Mouse (Mus musculus) lung, embryonic 15.5 days (tissue): ENCODE results near the gene Sprr2j-ps. TPM values are rescaled to one million over a fixed set of nuclear protein-coding genes. Genes with fewer than 3 reads are reported as not detected.

Experiments
- ATAC-seq: fragments of 200-750 bp; cut with Nextera tagmentation; 2 replicates; pipeline ENCODE4 v1.8.0; 2017; ENCODE audit warnings: moderate number of reproducible peaks, borderline replicate concordance; ENCODE audit not compliant: low FRiP score, low TSS enrichment; ENCODE audit errors: extremely low read depth
- H3K27ac ChIP-seq: fragments of 300-500 bp; sonication (generic); 2 replicates; pipeline ENCODE4 v1.5.1; 2015; ENCODE audit warnings: moderate library complexity, mild to moderate bottlenecking, inconsistent platforms
- H3K27me3 ChIP-seq: fragments of 300-500 bp; sonication (generic); 2 replicates; pipeline ENCODE4 v1.6.1; 2015; ENCODE audit warnings: inconsistent platforms
- H3K36me3 ChIP-seq: fragments of 300-500 bp; sonication (generic); 2 replicates; pipeline ENCODE4 v1.6.1; 2015; ENCODE audit warnings: inconsistent platforms
- H3K4me1 ChIP-seq: fragments of 300-500 bp; sonication (generic); 2 replicates; pipeline ENCODE4 v1.6.1; 2015; ENCODE audit warnings: inconsistent platforms
- H3K4me2 ChIP-seq: fragments of 300-500 bp; sonication (generic); 2 replicates; pipeline ENCODE4 v1.6.1; 2015; ENCODE audit warnings: inconsistent platforms, mild to moderate bottlenecking, moderate library complexity
- H3K4me3 ChIP-seq: fragments of 300-500 bp; sonication (generic); 2 replicates; pipeline ENCODE4 v1.5.1; 2015; ENCODE audit warnings: mild to moderate bottlenecking, inconsistent platforms
- H3K9ac ChIP-seq: fragments of 300-500 bp; sonication (generic); 2 replicates; pipeline ENCODE4 v1.6.1; 2015; ENCODE audit warnings: inconsistent platforms
- H3K9me3 ChIP-seq: fragments of 300-500 bp; sonication (generic); 2 replicates; pipeline ENCODE4 v1.6.1; 2016; ENCODE audit warnings: inconsistent platforms
- WGBS: fragments of 180-500 bp; shearing (Covaris S2); methylation state at CpG from one replicate; pipeline ENCODE4 v1.1.7; 2015; 5-methylcytosine and 5-hydroxymethylcytosine counted together
- polyA plus RNA-seq: library from polyadenylated mRNA; unstranded; fragments of >200 nt; fragmentation: Nextera tagmentation; extraction: Ambion mirVana; gene quantifications from 2 replicates; pipeline ENCODE4 v1.2.1, GENCODE M21; 2015

Sprr2j-ps gene
- polyA plus RNA-seq: not detected in 2 replicates

DNA sequence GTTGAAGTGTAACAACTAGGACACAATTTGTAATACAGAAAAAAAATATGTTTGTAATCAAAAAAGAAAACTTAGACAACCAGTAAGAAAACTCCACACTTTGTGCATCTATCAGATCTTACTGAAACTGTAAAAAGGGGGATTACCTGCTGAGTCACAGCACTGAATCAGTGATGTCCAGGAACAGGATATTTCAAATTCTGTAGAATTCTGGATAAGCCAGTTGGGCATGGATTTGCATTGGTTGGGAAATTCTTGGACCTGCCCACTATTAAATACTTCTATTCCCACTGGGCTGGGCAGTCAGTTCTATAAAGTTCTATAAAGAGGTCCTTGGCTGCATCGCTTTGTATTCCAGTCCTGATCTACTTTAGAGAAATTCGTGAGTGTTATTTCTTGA is at the start of gene Sprr2j-ps:
Gene Sprr2j-ps (plus strand): TSS at position 301 of the 400 bp plus-strand sequence.
- Histone ChIP-seq H3K4me1 (no peaks in the 10 kb centered on the region), H3K27ac (no peak within 1 kb of the TSS), H3K4me2 (no peak within 1 kb of the TSS), H3K27me3 (no peaks in the 10 kb centered on the region), H3K9ac (no peak within 1 kb of the TSS), H3K9me3 (no peaks in the 10 kb centered on the region), H3K4me3 (no peak within 1 kb of the TSS), H3K36me3 (no peaks in the 10 kb centered on the region)
- no peak for ATAC-seq
- 84% methylated on average over 2 of the region's 2 CpGs for WGBS

- ATAC-seq: no peak
- H3K4me2 ChIP-seq: no peak overlapping the region
- no peak overlapping the region for H3K9ac ChIP-seq
- H3K27ac ChIP-seq: no peak overlapping the region
- no peaks in the 10 kb centered on the region for H3K9me3 ChIP-seq
- no peak overlapping the region for H3K4me3 ChIP-seq
- no peaks in the 10 kb centered on the region for H3K36me3 ChIP-seq
- H3K27me3 ChIP-seq: no peaks in the 10 kb centered on the region
- WGBS: 67% methylated on average over 2 of the region's 2 CpGs
- no peaks in the 10 kb centered on the region for H3K4me1 ChIP-seq
These were observed 44.3 kb upstream of the Sprr2j-ps start for GRCm38 (mm10) chr3:92373613-92374012.

- Histone ChIP-seq H3K27me3 (no peaks in the 10 kb centered on the region), H3K9me3 (no peaks in the 10 kb centered on the region), H3K4me2 (no peak within 1 kb of the TSS), H3K4me3 (no peak within 1 kb of the TSS), H3K36me3 (no peaks in the 10 kb centered on the region), H3K27ac (no peak within 1 kb of the TSS), H3K9ac (no peak within 1 kb of the TSS), H3K4me1 (no peaks in the 10 kb centered on the region)
- no peak for ATAC-seq
- 77% methylated on average over 1 of the region's 1 CpGs for WGBS
These were observed 32.5 kb upstream of the Sprr2j-ps start, which contains the start of gene Sprr2h for GRCm38 (mm10) chr3:92385385-92385784. Gene Sprr2h (plus strand): TSS chr3:92385685.

DNA sequence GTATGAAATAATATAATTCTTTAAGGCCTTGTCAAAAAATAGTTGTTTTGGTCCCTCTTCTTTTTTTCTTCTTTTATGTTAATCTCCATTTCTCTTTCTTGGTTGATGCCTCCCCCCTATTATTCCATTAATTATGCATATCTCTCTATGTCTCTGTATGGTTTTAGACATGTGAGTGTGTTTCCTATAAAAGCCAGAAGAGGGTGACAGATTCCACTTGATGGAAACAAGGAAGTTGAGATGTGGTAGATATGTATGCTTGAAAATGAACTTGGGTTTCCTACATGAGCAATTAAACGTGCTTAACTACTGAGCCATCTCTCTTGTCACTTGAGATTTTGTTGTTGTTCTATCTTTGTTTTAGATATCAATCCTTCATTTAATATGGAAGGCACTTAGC is 23.6 kb upstream of the Sprr2j-ps start:
- no peak for ATAC-seq
- Histone ChIP-seq H3K27ac (no peak overlapping the region), H3K4me2 (no peak overlapping the region), H3K4me1 (no peaks in the 10 kb centered on the region), H3K4me3 (no peak overlapping the region), H3K9me3 (no peaks in the 10 kb centered on the region), H3K36me3 (no peaks in the 10 kb centered on the region), H3K27me3 (no peaks in the 10 kb centered on the region), H3K9ac (no peak overlapping the region)
- WGBS: 45% methylated on average over 1 of the region's 1 CpGs

DNA sequence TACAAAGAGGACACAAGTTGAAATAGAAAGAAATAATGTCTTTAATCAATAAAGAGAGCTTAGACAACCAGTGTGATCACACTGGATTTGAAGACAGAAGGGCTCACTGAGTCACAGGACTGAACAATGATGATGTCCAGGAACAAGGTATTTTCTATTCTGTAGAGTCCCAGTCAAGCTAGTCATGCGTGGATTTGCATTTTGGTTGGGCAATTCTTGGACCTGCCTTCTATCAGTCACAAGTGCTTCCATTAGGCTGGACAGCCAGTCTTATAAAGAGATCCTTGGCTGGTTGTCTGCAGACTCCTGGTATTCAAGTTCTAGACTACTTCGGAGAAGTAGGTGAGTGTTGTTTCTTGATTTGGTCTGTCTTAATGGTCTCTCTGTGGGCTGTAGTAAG is 10.2 kb upstream of the Sprr2j-ps start, which contains the start of gene Sprr2i:
Gene Sprr2i (plus strand): TSS at position 301 of the 400 bp plus-strand sequence.
- ATAC-seq: no peak
- 87% methylated on average over 2 of the region's 2 CpGs for WGBS

GRCm38 (mm10) chr3:92429323-92429722 is 11.4 kb downstream of the Sprr2j-ps start, which contains the start of gene Gm9774:
Gene Gm9774 (minus strand): TSS chr3:92429423.
- Histone ChIP-seq H3K4me3 (no peak within 1 kb of the TSS), H3K9me3 (no peaks in the 10 kb centered on the region), H3K4me1 (no peaks in the 10 kb centered on the region), H3K9ac (no peak within 1 kb of the TSS), H3K27ac (no peak within 1 kb of the TSS), H3K4me2 (no peak within 1 kb of the TSS), H3K27me3 (no peaks in the 10 kb centered on the region), H3K36me3 (no peaks in the 10 kb centered on the region)
- no peak for ATAC-seq
- WGBS: 93% methylated on average over 6 of the region's 6 CpGs

More for the DNA sequence above, 10.2 kb upstream of the Sprr2j-ps start, which contains the start of gene Sprr2i:
- Histone ChIP-seq H3K36me3 (no peaks in the 10 kb centered on the region), H3K4me1 (no peaks in the 10 kb centered on the region), H3K9ac (no peak within 1 kb of the TSS), H3K27ac (no peak within 1 kb of the TSS), H3K4me2 (no peak within 1 kb of the TSS), H3K4me3 (no peak within 1 kb of the TSS), H3K27me3 (no peaks in the 10 kb centered on the region), H3K9me3 (no peaks in the 10 kb centered on the region)

DNA sequence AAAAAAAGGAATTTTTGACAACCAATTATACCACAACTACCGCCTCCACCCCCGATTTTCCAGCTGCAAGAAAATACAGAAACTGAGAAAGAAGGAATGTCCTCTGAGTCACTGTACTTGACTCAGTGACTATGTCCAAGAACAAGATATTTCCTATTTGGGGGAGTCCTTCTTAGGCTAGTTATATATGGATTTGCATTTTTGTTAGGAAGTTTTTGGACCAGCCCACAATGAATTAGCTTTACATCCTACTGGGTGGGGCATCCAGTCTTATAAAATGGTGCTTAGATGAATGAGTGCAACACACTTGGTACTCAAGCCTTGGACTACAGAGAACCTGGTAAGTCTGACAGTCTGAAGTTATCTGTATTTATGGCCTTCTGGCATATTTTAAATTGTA is 14.4 kb downstream of the Sprr2j-ps start, which contains the start of gene Sprr2k:
Gene Sprr2k (plus strand): TSS at position 301 of the 400 bp plus-strand sequence.
- ATAC-seq: no peak
- Histone ChIP-seq H3K4me3 (no peak within 1 kb of the TSS), H3K27me3 (no peaks in the 10 kb centered on the region), H3K9ac (no peak within 1 kb of the TSS), H3K9me3 (no peaks in the 10 kb centered on the region), H3K4me2 (no peak within 1 kb of the TSS), H3K27ac (no peak within 1 kb of the TSS), H3K36me3 (no peaks in the 10 kb centered on the region), H3K4me1 (no peaks in the 10 kb centered on the region)
- 83% methylated on average over 2 of the region's 2 CpGs for WGBS

DNA sequence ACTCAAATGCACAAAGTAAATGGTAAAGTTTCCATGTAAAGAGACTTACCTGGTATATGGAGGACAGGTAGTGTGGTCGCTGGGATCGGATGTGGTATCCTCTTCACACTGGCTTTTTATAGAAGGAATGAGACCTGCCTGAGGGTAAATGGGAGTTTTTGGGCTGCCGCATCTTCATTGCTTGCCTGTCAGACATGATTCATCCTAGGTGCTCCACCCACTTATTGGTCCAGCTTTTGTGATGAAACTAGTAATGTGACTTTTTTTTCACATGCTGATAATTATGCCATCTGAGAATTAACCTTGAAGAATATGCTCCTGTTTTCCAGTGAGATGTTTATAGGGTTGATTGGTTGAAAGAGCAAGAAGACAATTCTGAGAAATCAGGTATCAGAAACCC is 20.8 kb downstream of the Sprr2j-ps start, which contains the start of gene Sprr1b:
Gene Sprr1b (minus strand): TSS at position 101 of the 400 bp plus-strand sequence.
- Histone ChIP-seq H3K27ac (no peak within 1 kb of the TSS), H3K4me2 (no peak within 1 kb of the TSS), H3K4me3 (no peak within 1 kb of the TSS), H3K36me3 (no peaks in the 10 kb centered on the region), H3K4me1 (no peaks in the 10 kb centered on the region), H3K27me3 (no peaks in the 10 kb centered on the region), H3K9ac (no peak within 1 kb of the TSS), H3K9me3 (no peaks in the 10 kb centered on the region)
- ATAC-seq: no peak
- WGBS: 89% methylated on average over 3 of the region's 3 CpGs

GRCm38 (mm10) chr3:92440177-92440576 is 22.3 kb downstream of the Sprr2j-ps start:
- Histone ChIP-seq H3K27me3 (no peaks in the 10 kb centered on the region), H3K9ac (no peak overlapping the region), H3K4me2 (no peak overlapping the region), H3K4me1 (no peaks in the 10 kb centered on the region), H3K4me3 (no peak overlapping the region), H3K27ac (no peak overlapping the region), H3K36me3 (no peaks in the 10 kb centered on the region), H3K9me3 (no peaks in the 10 kb centered on the region)
- ATAC-seq: no peak
- WGBS: 85% methylated on average over 3 of the region's 3 CpGs

DNA sequence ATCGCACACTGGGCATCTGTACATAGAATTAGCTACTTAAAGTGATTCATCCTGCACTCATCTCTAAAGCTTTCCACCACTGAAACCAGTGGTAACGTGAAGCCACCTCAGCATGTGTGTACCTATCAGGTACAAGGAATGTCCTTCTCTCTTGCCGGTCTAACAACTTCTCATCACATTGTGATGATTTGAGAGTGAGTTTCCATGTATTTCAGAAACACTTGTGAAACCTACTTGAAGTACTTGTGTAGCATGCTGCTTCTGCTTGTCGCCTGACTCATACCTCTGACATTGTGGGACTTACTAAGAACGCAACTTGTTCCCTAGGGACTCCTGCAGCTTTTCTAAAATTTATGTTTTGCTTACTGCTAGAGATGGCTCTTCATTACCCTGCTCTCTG is 37.3 kb downstream of the Sprr2j-ps start:
- Histone ChIP-seq H3K36me3 (no peaks in the 10 kb centered on the region), H3K4me2 (no peak overlapping the region), H3K4me3 (no peak overlapping the region), H3K9me3 (no peaks in the 10 kb centered on the region), H3K27me3 (no peaks in the 10 kb centered on the region), H3K4me1 (no peaks in the 10 kb centered on the region), H3K27ac (no peak overlapping the region), H3K9ac (no peak overlapping the region)
- WGBS: 56% methylated on average over 5 of the region's 5 CpGs
- ATAC-seq: no peak

- H3K4me1 ChIP-seq: no peaks in the 10 kb centered on the region
- no peak for ATAC-seq
- no peak within 1 kb of the TSS for H3K4me3 ChIP-seq
- no peak within 1 kb of the TSS for H3K9ac ChIP-seq
- H3K4me2 ChIP-seq: no peak within 1 kb of the TSS
- H3K9me3 ChIP-seq: no peaks in the 10 kb centered on the region
- no peaks in the 10 kb centered on the region for H3K27me3 ChIP-seq
- no peaks in the 10 kb centered on the region for H3K36me3 ChIP-seq
- H3K27ac ChIP-seq: no peak within 1 kb of the TSS
- WGBS: 52% methylated on average over 2 of the region's 2 CpGs
These were observed 40.7 kb downstream of the Sprr2j-ps start, which contains the start of gene Sprr3 for GRCm38 (mm10) chr3:92458620-92459019. Gene Sprr3 (minus strand): TSS chr3:92458720.

- no peak for ATAC-seq
- 50% methylated on average over 1 of the region's 1 CpGs for WGBS
- no peak overlapping the region for H3K27ac ChIP-seq
These were observed 48.7 kb downstream of the Sprr2j-ps start for GRCm38 (mm10) chr3:92466576-92466975.

GRCm38 (mm10) chr3:92467424-92467823 is 49.5 kb downstream of the Sprr2j-ps start:
- H3K9ac ChIP-seq: no peak overlapping the region
- H3K27me3 ChIP-seq: no peaks in the 10 kb centered on the region
- H3K36me3 ChIP-seq: no peaks in the 10 kb centered on the region
- no peaks in the 10 kb centered on the region for H3K9me3 ChIP-seq
- no peak overlapping the region for H3K27ac ChIP-seq
- H3K4me3 ChIP-seq: no peak overlapping the region
- no peaks in the 10 kb centered on the region for H3K4me1 ChIP-seq
- H3K4me2 ChIP-seq: no peak overlapping the region
- no peak for ATAC-seq

More at GRCm38 (mm10) chr3:92466576-92466975, 48.7 kb downstream of the Sprr2j-ps start:
- H3K4me3 ChIP-seq: no peak overlapping the region
- no peaks in the 10 kb centered on the region for H3K36me3 ChIP-seq
- no peaks in the 10 kb centered on the region for H3K9me3 ChIP-seq
- no peaks in the 10 kb centered on the region for H3K4me1 ChIP-seq
- no peak overlapping the region for H3K4me2 ChIP-seq
- no peaks in the 10 kb centered on the region for H3K27me3 ChIP-seq
- H3K9ac ChIP-seq: no peak overlapping the region
